Mouse (Mus musculus) embryo, embryonic 11.5 days (tissue): ENCODE measurements around the gene Zfp553.
"Not testable (repeated sequence)": the region's sequence is repeated elsewhere in the genome, so short reads cannot be mapped to it uniquely, and the experiment has no call there.

Source experiments
- DNase-seq: peaks from one replicate; pipeline ENCODE4 v3.0.0-alpha.2; 2012; ENCODE audit warnings: low read depth, low spot score

Zfp553 gene

DNA sequence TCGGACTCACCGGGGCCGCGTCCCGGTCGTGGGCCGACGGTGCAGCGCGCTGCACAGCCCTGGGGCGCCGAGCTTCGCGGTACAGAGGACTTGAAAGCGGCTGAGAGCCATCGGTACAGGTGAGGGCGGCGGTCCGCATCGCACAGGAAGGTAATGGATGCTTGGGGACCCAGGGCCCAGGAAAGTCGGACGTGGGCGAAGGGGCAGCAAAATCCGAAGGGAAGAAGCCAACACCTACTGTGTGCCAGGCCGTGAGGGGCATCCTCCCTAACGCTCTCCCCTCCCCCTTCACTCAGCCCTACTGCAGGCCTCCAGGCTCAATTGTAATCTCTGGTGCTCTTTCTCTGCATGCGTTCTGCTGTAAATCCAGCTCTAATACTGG, 498 bp downstream of the Zfp553 start:
- no peak for DNase-seq

DNA sequence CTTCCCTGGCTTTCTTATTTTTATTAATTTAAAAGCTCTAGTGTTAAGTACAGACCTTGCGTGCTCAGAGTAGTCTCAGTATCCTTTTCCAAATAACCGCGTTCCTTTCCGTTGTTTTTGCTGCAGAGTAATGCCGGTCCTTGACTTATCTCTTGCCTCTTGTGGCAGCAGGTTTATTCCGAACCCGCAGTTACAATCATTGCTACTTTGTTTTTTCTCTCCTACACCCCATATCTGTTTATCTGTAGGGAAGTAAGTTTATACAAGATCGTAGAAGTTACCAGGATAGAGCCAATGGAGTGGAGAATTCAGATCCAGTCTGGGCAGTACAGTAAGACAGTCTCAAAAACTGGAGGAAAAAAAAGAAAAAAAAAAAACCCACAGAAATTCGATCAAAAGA, 904 bp downstream of the Zfp553 start:
- no peak for DNase-seq

DNA sequence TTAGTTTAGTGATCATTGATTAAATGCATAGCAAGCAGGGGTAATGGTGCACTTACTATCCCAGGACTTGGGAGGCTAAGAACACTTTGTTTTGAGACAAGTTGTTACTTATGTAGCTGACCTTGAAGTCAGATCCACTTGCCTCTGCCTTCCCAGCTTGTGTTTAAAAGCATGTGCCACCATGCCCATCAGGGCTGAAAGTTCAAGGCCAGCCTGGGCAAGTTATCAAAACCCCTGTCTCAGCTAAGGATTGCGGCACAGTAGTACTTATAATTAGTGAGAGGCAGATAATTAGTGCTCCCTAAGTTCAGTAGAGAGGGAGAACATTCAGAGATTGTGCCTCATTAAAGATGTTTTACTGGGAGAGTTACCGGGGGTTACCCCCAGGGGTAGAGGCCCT, 1.9 kb downstream of the Zfp553 start:
- DNase-seq: no peak

DNA sequence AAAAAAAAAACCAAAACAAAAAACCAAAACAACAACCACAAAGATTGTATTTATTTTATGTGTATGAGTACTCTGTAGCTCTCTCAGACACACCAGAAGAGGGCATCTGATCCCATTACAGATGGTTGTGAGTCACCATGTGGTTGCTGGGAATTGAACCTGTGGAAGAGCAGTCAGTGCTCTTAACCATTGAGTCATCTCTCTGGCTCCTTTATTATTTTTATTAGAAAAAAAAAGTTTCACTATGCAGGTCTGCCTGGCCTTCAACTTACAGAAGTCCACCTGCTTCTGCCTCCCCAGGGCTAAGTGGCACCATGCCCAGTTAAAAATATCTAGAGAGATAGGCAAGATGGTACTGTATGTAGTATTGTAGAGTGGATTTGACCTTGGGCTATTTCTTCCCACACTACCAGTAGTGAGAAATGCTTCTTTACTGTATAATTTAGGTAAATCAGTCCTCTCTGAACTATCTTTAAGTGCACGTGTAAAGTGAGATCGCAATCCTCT, 10.6 kb downstream of the Zfp553 start:
- DNase-seq: no peak

DNA sequence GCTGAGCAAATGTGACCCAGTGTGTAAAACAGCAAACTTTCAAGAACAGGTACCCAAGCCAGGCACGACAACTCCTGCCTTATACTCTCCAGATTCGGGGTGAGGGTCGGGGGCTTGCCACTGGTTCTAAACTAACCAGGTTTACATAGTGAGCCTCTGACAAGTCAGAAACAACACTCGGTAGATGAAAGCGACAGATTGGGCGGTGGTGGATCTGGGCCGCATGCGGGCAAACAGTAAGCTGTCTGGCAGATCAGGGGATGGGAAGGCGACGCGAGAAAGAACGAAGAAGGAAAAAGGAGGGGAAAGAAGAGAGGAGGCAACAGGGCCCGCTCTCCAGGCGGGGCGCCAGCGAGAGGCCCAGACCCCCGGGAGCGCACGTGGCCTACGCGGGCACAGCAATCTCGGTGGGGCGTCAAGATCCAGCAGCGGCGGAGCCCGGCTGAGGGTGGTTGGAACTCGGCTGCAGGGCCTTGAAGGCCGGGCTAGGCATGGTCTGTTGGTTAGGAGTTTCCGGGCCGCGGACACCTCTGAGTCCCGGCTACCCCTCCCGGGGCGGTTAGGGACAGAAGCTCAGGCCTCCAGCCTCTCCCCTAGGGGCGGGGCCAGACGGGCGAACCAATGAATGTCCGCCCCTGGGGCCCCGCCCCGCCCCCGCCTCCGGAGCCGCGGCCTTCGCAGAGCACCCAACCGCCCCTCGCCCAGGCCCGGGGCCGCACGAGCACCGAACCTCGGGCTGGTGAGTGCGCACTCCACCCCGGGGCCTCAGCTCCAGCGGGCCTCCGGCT, 11.2 kb downstream of the Zfp553 start, which contains the start of gene Zfp771:
Gene Zfp771 (plus strand): TSS at position 405 of the 788 bp plus-strand sequence.
- DNase-seq: peak; percentile 88

DNA sequence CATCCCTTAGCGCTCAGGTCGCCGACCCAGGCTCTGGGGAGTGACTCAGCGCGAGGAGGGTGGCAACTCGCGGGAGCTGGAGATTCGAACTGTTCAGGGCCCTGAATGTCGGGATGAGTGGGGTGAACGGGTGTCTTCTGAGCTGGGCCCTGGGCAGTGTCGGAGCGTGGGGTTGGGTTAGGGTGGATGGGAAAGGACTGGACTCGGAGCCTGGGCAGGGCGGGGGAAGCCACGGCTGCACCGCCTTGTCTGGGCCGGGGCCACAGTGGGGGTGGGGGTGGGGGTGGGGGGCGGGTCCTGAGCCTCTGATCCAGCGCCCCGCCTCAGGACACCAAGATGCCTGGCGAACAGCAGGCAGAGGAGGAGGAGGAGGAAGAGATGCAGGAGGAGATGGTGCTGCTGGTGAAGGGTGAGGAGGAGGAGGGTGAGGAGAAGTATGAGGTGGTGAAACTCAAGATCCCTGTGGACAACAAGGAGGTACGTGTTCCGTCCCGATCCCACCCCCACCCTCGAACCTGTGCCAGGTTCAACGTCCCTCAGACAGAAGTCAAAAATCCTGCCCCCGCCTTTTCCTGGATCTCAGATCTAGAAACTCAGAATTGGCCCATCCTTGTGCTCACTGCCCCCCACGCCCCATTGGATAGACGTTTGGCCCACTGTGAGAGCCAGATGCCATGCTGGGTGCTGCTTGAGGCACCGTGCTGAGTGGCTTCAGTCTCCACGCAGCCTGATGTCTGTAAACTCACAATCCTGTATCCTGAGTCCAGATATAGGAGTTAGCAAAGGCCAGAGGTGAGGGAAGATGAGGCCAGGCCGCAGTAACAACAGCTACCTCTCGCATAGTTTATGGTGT, 12.0 kb downstream of the Zfp553 start:
- no peak for DNase-seq

DNA sequence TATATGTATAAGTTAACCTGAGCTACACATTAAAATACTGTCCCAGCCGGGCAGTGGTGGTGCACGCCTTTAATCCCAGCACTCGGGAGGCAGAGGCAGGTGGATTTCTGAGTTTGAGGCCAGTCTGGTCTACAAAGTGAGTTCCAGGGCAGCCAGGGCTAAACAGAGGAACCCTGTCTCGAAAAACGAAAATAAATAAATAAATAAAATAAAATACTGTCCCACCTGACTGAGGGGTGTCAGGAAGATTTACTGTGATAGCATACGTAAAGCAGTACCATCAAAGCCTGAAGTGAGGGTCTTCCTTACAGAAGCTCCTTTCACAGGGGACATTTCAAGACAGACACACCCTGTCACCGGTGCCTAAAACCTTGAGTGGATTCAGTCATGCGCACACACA, 17.6 kb downstream of the Zfp553 start:
- DNase-seq: not testable (repeated sequence)

DNA sequence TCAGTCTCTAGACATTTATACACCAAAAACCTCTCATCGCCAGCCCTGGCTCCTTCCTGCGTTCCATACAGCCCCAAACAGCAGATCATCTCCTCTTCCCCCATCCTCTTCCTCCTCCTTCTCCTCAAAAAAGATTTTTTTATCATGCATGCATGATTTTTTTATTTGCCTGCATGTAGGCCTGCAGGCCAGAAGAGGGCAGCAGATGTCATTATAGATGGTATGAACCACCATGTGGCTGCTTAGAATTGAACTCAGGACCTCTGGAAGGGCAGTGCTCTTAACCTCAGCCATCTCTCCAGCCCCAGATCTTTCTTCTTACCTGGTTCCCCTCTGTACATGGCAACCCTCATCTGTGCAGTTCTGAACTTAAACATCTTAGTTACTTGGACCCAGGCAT, 19.6 kb downstream of the Zfp553 start:
- no peak for DNase-seq

DNA sequence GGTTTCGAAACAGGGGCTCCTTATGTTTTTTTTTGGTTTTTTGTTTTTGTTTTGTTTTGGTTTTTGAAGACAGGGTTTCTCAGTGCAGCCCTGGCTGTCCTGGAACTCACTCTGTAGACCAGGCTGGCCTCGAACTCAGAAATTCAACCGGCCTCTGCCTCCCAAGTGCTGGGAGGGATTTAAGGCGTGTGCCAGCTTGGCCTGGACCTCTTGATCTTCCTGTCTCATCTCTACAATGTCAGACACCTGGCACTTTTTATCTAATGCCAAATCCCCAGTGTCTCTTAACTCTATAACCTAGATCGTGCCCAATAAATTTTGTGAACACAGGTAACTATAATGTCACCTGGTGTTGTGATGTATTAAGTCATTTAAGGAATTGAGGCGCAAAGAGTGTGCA, 20.5 kb downstream of the Zfp553 start:
- no peak for DNase-seq

DNA sequence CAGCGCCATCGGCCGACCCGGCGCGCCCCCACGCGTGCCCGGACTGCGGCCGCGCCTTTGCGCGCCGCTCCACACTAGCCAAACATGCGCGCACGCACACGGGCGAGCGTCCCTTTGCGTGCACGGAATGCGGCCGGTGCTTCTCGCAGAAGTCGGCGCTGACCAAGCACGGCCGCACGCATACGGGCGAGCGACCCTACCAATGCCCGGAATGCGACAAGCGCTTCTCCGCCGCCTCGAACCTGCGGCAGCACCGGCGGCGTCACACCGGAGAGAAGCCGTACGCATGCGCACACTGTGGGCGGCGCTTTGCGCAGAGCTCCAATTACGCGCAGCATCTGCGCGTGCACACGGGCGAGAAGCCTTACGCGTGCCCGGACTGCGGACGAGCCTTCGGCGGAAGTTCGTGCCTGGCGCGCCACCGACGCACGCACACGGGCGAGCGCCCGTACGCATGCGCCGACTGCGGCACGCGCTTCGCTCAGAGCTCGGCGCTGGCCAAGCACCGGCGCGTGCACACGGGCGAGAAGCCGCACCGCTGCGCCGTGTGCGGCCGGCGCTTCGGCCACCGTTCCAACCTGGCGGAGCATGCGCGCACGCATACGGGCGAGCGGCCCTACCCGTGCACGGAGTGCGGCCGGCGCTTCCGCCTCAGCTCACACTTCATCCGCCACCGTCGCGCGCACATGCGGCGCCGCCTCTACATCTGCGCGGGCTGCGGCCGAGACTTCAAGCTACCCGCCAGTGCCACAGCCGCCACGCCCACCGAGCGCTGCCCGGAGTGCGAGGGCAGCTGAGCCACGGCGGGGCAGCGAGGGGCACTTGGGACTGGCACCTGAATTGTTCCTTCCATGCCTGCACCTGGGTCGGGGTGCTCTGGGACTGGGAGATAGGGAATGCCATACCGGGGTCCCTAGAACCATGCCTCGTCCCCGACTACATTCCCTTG, 21.2 kb downstream of the Zfp553 start:
- DNase-seq: peak; percentile 96

DNA sequence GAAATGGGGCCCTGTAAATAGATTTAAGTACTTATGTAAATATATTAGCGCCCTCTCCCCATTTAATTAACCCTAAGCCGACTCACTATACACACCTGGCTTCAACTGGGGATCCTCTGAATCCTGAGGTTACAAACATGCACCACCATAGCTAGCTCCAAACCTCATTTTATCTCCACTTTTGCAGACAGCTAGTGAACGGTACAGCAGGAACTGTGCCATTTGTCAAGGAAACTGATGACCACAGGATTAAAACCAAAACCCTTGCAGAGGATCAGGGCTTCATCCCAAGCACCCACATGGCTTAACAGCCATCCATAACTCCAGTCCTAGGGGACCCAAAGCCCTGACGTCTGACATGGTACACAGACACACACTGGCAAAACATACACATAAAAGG, 22.1 kb downstream of the Zfp553 start:
- DNase-seq: no peak

DNA sequence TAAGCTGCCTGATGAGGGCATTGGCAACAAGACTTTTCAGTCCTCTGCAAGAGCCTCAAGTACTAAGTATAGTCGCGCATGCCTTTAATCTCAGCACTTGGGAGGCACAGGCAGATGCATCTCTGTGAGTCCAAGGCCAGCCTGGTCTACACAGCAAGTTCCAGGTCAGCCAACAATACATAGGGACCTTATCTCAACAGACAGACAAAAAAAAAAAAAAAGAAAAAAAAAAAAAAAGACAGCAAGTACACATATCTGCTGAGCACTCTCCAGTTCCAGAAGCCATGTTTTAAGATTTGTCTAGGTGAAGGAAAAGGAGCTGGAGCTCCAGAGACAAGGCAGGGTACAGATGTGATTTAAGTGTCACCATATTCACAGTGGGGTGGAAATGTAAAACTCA, 23.1 kb downstream of the Zfp553 start:
- DNase-seq: no peak

DNA sequence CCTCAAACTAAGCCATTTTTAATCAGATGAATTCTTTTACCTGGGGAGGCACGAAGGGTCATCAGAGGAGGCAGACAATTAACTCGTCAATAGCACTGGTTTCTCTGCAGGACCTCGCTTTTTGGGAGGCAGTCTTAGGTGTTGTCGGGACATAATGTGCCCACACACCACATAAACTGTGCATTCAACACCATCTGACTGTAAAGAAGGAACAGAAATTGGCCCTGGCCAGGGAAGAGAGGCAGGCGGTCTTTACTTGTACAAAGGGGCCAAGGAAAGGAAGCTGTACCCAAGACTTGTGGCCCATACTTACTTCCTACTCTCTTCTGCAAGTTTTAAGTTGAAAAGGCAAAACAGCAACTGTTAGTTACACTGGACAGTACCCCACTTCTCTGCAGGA, 23.7 kb downstream of the Zfp553 start:
- DNase-seq: no peak

DNA sequence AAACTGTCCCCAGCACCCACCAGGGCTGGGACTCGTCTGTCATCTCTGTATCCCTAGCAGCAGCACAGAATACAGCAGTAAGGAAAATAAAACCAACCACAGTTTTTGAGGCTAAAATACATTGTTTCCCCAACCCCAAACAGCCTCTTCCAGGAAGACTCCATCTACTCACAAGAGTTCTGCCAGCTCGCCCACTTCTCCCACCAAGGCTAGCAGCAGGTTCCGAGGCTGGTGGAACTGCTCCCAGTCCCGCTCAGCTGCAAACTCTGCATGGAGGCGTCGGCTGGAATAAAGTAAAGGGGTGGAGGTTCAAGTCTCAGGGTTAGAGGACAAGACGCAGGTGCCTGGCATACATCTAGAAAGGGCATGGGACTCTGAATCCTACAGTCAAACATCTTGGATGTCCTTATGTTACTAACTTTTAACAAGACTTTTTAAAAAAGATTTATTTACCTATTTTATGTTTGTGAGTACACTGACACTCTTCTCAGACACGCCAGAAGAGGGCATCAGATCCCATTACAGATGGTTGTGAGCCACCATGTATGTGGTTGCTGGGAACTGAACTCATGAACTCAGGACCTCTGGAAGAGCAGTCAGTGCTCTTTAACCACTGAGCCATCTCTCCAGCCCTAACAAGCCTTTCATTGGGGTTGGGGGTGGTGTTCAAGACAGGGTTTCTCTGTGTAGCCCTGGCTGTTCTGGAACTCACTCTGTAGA, 26.5 kb downstream of the Zfp553 start:
- no peak for DNase-seq

DNA sequence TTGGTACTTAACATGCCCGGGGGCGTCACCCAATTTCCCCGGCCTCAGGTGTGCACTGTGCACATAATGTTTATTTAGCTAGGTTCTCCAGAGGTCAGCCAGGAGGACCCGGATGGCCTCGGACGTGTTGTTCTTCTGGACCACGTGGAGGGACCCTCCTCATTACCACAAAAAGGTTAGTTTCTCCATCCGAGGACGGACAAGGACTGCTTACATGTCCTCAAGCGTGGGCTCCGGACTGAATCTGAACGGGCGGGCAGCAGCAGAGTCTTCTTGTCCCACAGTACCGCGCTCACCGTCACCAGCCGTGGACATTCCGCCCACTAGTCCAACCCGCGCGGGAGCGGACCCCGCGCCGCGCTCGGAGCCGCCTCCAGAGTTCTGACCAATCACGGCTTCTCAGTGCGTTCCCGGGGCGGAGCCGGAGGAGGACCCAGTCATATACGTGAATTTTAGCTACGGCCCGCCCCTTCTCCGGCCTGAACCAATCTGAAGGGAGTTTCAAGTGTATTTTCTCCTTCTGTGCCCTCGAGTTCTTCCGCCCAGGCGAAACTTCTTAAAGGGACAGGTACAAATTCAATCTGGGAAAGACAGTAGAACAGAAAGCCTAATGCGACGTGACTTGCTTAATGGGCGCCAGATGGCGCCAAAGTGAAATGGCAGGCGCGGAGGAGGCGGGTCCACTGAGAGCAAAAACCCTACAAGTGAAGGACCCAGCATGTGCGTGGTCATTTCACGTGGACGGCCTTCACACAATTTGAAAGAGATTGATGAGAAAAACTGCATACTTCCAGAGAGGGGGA, 27.6 kb downstream of the Zfp553 start, which contains the start of gene Dctpp1:
Gene Dctpp1 (minus strand): TSS at position 401 of the 803 bp plus-strand sequence.
- DNase-seq: peak; percentile 97

DNA sequence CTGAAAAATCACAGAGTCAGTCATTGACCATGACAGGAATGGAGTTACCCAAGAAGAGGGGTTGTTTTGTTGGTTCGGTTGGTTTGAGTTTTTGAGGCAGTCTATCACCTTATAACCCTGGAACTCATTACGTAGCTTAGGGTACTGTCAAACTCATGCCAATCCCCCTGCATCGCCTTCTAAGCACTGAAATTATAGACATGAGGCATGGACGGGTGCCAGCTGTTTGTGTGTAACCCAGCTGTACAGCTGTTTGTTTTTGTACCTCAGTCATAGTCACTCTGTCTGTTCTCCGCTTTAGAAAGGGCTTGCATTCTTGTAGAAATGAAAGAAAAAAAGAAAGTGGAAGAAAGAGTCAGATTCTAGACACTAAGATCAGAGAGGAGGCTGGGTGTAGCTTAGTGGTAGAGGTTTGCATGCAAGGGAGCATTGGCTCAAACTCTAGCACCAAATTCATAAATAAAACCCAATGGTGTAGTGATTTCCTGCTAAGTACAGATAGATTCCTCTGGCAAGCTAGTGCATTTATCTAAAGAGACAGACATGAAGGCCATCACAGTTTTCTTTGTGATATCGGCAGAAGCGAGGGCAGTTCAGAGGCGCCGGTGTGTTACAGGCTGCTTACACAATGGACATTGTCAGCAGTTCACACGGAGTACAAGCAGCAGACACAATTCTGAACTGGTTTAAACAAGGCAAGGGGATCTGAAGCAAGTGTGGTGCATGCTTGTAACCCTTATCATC, 29.5 kb downstream of the Zfp553 start:
- no peak for DNase-seq

DNA sequence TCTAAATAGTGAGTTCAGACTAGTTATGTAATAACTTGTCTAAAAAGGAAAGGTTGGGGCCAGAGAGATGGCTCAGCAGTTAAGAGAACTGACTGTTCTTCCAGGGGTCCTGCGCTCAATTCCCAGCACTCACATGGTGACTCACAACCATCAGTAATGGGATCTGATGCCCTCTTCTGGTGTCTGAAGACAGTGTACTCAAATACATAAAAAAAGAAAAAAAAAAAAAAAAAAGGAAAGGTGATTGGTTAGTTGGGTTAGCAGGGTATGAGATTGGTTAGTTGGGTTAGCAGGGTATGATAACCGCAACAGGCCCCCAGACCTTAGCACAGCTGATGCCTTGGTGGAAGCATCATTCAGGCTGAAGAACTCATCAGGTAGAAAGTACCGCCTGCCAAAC, 30.7 kb downstream of the Zfp553 start:
- DNase-seq: no peak

DNA sequence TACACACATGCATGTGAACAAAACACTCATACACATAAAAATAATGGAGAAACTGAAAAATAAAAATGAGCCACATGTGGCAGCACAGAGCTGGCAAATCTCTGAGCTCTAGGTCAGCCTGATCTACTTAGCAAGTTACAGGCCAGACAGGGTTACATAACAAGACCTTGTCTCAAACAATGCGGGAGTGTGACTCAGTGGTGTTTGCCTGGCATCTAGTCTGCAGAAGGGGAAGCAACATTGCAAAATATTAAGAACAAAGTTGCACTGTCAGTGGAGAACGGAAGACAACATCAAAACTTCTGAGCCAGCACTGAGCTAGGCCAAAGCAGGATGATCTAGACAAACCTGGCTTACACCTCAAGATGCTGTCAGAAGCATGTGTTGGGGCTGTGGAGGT, 37.4 kb downstream of the Zfp553 start:
- no peak for DNase-seq

DNA sequence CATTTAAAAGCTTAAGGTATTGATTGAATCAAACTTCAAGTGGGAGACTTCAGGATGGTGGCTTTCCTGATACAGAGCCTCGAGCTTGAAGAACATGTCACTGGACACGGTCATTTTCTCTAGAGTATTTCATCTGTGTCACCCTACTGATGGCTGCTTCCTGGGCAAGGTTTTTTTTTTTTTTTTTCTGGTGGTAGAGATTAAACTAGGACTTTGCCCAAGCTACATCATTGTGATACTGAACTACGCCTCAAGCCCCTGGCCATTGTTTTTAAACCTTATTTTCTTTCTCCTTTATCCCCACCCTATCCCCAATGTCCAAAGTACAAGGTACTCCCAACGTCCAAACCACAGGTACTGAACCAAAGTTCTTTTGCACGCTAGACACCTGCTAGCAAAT, 37.8 kb downstream of the Zfp553 start:
- no peak for DNase-seq
